Mouse (Mus musculus) effector memory CD4-positive, alpha-beta T cell, adult 7 months (primary cell): ENCODE data around the gene Cdca5. TPM values are rescaled to one million over a fixed set of nuclear protein-coding genes. Genes with fewer than 3 reads are reported as not detected.

Source experiments
- polyA plus RNA-seq: library from polyadenylated mRNA; unstranded; fragments of 100-300 nt; shearing (Covaris generic); gene quantifications from one replicate; pipeline ENCODE4 v1.2.1, GENCODE M21; 2017

Gene Cdca5
- polyA plus RNA-seq, 1 experiment from 2014 or later = 0.80 TPM

Other genes starting within 250 kb of the Cdca5 start
- gene Frmd8, start 209.7 kb upstream of the Cdca5 start, polyA plus RNA-seq = 120 TPM
- 21.1 TPM for gene Slc25a45, start 207.2 kb upstream of the Cdca5 start, polyA plus RNA-seq
- 0.30 TPM for gene Tigd3, start 190.8 kb upstream of the Cdca5 start, polyA plus RNA-seq
- 126 TPM for gene Dpf2, start 172.0 kb upstream of the Cdca5 start, polyA plus RNA-seq
- gene Cdc42ep2, start 160.2 kb upstream of the Cdca5 start, polyA plus RNA-seq = 0.29 TPM
- 35.9 TPM for gene Pola2, start 120.8 kb upstream of the Cdca5 start, polyA plus RNA-seq
- not detected for gene Slc22a20, start 98.8 kb upstream of the Cdca5 start, polyA plus RNA-seq
- gene Capn1, start 69.1 kb upstream of the Cdca5 start, polyA plus RNA-seq = 43.6 TPM
- 55.4 TPM for gene Syvn1, start 38.4 kb upstream of the Cdca5 start, polyA plus RNA-seq
- gene Mrpl49, start 27.2 kb upstream of the Cdca5 start, polyA plus RNA-seq = 22.8 TPM
- 995 TPM for gene Fau, start 27.1 kb upstream of the Cdca5 start, polyA plus RNA-seq
- 17.7 TPM for gene Znhit2, start 23.8 kb upstream of the Cdca5 start, polyA plus RNA-seq
- 6.2 TPM for gene Tm7sf2, start 16.6 kb upstream of the Cdca5 start, polyA plus RNA-seq
- 79.3 TPM for gene Vps51, start 7.8 kb upstream of the Cdca5 start, polyA plus RNA-seq
- gene Tmem262, start 5.0 kb upstream of the Cdca5 start, polyA plus RNA-seq = not detected
- gene Gm28374, start 2.7 kb upstream of the Cdca5 start, polyA plus RNA-seq = 1.2 TPM
- 26.0 TPM for gene Zfpl1, start within 50 bp of the Cdca5 start, polyA plus RNA-seq
- gene AC131692.1, start 9.4 kb downstream of the Cdca5 start, polyA plus RNA-seq = not detected
- gene Naaladl1, start 20.8 kb downstream of the Cdca5 start, polyA plus RNA-seq = not detected
- 6.3 TPM for gene Sac3d1, start 33.7 kb downstream of the Cdca5 start, polyA plus RNA-seq
- gene Snx15, start 43.3 kb downstream of the Cdca5 start, polyA plus RNA-seq = 28.8 TPM
- gene Batf2, start 56.0 kb downstream of the Cdca5 start, polyA plus RNA-seq = not detected
- gene Arl2, start 56.6 kb downstream of the Cdca5 start, polyA plus RNA-seq = 38.1 TPM
- gene Majin, start 99.4 kb downstream of the Cdca5 start, polyA plus RNA-seq = 0.33 TPM
- gene Gpha2, start 141.4 kb downstream of the Cdca5 start, polyA plus RNA-seq = not detected
- 15.8 TPM for gene Ppp2r5b, start 150.9 kb downstream of the Cdca5 start, polyA plus RNA-seq
- gene Atg2a, start 156.7 kb downstream of the Cdca5 start, polyA plus RNA-seq = 70.6 TPM
- gene Ehd1, start 191.7 kb downstream of the Cdca5 start, polyA plus RNA-seq = 38.7 TPM
- 0.48 TPM for gene Cdc42bpg, start 221.5 kb downstream of the Cdca5 start, polyA plus RNA-seq
- gene Men1, start 250.0 kb downstream of the Cdca5 start, polyA plus RNA-seq = 31.5 TPM